Mouse (Mus musculus): ENCODE measurements at regions not wholly inside any gene's neighbourhood (a gene's known extent, or its start where the extent isn't known, plus 50 kb on each side); places are given as distances from the start of the nearest gene placed in this dataset.

DNA sequence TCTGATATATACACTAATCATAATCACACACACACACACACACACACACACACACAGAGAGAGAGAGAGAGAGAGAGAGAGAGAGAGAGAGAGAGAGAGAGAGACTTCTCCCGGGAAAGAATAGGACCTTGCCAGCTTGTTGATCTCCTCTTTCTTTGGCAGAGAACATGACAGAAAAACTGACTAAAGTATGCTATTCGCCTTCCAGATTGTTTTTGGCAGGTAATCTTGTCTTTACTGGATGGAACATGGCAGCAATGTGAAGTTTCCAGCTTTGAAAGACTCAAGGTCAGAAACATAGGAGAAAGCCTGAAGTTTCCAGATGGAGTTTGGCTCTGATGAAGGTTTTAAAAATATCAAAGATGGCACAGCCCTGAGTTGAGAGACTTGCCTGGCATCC lies 87.8 kb upstream of the Cpm start:
- no peak for DNase-seq (ENCODE audit: low spot score)

DNA sequence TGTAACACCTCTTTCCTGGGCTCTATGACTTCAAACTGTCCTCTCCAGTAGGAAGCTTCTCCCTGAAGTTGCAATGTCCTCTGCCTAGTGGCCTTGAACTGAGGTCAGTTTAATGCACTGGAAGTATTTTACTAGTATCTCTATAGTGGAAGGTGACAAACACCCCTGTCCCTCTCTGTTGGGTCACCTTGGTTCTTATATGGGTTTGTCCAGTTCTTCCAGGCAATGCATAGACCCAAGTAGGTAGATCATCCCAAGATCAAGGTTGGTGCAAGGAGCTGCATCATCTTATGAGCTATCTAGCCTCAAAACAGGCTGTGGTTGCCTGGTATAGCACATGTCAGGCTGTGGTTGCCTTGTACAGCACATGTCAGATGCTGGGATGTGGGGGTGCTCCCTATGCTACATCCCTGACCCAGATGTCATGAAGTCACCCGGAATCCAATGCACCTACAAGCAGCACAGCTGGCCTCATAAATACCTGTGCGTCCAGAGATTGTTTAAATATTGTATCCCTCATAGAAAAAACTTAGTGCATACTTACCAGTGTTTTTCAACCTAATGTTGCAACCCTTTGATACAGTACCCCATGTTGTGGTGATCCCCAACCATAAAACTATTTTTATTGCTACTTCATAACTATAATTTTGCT lies 88.4 kb upstream of the Cpm start:
- DNase-seq (ENCODE audit: low spot score), result no peak

DNA sequence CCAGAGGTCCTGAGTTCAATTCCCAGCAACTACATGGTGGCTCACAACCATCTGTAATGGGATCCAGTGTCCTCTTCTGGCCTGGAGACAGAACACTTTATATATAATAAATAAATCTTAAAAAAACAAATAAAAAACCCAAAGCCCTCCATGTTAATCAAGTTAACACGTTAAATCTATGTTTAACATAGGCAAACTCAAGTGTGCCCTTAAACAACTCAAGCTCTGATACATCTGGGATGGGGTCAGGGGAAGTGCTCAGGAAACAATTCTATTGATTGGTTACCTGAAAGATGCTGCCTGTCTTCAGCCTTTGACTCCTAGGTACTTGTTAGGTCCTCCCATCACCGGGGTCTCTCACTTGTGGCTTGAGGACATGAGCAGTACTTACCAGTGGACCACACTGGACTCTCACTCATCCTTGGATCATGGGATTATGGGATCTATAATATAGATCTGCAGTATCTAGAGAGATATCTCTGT lies 89.1 kb upstream of the Cpm start:
- no peak for DNase-seq (ENCODE audit: low spot score)

DNA sequence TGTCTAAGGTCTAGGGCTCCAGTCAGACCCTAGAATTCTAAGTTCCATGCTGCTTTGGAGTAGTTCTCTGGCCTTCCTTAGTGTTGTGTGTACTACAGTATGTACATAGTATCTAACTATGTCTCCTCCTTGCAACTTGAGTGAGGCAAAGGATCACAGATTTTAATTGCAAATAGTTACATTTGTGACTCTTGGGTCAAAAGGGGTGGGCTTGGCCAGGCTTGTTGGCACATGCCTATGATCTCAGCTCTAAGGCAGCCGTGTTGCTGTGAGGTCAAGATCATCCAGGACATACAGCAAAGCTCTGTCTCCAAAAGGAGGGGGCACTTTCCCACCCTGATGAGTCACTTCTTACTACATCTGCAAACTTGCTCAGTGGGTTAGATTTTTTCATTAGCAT lies 89.8 kb upstream of the Cpm start:
- DNase-seq (ENCODE audit: low spot score), result no peak

DNA sequence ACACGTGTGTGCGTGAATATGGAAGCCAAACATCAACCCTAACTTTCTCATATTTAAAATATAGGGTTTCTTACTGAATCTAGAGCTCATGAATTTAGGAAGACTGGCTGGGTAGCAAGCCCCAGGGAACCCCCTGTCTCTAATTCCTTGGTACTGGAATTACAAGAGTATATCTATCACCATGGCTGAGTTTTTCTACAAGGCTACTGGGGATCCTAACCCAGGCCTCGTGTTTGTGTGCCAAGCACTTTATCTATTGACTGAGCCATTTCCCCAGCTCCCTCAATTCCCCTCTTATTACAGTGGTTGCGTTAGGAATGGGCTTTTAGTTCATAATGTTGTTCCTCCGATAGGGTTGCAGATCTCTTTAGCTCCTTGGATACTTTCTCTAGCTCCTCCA lies 90.6 kb upstream of the Cpm start:
- no peak for DNase-seq (ENCODE audit: low spot score)

DNA sequence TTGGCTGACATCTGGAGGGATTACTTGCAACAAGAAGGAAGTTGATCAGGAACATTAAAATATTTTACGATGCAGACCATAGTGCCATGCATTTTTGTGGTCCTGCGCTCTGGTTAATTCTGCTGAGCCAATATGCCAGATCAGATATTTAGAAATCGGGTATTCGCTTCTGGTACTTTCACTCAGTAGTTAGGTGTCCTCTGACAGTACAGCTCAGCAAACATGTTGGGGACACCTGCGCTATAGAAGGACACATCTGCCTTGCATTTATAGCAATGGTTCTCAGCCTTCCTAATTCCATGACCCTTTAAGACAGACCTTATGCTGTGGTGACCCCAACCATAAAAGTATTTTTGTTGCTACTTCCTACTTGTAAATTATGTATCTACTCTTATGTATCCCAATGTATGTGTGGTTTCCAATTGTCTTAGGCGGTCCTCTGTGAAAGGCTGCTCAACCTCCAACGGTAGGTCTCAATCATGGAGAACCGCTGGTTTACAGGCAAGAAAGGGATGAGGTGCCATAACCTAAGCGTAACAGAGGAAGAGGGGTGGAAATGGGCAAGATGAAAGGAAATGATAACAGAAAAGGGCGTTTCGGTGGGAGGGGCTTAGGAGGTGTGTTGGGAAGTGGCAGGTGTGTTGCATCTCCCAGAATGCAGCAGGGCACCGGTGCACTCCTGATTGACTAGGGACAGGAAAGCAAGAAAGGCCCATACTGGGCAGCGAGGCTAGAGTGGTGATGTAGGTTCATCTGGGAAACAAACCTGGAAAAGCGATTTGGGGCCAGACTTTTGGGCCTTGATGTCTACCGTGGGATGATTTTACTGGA lies 92.3 kb upstream of the Cpm start:
- DNase-seq (ENCODE audit: low spot score), result no peak

DNA sequence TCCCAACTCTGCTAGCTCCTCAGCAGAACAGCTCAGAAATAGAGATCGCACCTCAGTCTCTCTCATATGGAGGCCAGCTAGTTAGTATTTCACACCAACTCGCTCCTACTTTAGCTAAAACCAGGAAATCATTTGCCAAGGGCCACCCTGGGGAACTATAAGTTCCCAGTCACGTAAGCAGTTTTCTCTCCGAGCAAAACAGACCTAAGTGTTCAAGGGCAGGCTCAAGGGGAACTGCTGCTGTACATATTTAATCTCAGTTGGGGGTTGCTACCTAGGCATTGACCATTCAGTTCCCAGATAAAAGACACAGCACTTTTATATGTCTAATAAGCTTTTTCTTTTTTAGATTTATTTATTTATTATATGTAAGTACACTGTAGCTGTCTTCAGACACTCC lies 93.5 kb upstream of the Cpm start:
- no peak for DNase-seq (ENCODE audit: low spot score)

DNA sequence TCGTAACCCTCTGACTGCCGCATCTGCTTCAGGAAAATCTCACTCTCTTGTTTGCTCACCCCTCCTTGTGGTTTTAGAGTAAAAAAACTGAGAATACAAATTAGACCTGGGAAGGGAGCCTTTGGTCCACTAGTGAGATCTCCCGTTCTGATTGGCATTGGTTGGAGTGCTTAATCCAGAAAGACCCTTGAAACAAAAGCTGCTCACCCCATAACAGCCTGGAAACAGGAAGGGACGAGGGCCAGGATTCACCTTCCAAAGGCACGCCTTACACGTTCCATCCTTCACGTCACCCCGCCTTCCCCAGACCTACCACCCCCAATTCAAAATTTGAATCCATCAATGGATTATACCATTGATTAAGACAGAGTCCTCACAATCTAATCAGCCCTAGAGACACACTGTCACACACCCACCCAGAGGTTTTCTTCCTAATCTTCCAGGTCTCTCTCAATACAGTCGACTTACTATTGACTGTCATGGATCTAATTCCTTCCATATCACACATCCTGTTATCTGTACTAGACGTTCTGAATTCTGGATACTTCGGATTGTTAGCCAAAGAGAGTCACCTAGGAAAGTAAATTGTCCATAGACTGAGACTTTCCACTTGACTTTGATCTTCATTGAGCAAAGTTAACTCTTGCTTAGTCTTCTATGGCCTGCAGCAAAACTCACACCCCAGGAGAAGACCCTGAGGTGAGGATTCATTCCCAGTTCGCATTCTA lies 94.1 kb upstream of the Cpm start:
- DNase-seq (ENCODE audit: low spot score), result no peak

DNA sequence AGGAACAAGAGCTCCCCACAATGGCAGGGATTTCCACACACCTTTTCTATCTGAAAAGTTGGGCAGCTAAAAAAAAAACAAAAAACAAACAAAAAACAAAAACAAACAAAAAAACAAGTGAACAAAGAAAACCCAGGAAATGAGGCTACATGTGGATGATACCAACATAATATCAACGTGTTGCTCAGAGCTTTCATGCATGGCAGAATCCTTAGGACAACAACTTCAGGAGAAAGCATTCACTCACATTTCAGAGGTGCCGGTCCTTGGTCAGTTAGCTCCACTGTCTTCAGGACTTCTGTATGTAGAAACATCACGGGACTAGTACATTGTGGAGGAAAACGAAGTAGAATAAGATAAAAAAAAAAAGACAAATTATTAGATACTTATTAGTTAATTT lies 94.8 kb upstream of the Cpm start:
- no peak for DNase-seq (ENCODE audit: low spot score)

DNA sequence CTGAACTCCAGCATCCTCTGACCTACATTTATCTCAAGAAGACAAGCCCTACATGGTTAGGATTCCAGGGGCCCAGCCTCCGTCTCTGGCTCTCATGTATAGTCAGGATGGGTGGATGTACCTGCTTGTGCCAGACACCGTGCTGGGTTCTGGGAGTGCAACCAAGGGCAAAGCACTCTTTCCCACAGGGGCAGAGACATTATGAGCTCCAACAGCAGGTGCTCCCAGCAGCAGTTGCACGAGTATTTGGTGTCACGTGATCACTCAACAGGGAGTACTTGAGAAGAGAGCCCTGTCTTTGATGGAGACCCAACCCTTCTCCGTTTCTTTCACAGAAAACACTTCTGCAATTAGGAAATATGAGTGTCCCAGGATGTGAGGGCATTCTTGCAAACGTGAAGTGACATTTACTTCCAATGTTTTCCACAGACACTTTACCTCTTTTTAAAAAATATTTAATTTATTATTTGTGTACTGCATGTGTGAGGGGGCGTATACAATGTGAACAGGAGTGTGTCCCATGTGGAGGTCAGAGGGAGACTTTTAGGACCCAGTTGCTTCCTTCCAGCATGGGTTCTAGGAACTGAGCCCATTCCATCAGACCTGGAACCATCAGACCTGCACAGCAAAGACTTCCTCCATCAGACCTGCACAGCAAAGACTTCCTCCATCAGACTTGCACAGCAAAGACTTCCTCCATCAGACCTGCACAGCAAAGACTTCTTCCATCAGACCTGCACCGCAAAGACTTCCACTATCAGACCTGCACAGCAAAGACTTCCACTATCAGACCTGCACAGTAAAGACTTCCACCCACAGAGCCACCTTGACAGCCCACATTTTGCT lies 95.5 kb upstream of the Cpm start:
- no peak for DNase-seq (ENCODE audit: low spot score)

DNA sequence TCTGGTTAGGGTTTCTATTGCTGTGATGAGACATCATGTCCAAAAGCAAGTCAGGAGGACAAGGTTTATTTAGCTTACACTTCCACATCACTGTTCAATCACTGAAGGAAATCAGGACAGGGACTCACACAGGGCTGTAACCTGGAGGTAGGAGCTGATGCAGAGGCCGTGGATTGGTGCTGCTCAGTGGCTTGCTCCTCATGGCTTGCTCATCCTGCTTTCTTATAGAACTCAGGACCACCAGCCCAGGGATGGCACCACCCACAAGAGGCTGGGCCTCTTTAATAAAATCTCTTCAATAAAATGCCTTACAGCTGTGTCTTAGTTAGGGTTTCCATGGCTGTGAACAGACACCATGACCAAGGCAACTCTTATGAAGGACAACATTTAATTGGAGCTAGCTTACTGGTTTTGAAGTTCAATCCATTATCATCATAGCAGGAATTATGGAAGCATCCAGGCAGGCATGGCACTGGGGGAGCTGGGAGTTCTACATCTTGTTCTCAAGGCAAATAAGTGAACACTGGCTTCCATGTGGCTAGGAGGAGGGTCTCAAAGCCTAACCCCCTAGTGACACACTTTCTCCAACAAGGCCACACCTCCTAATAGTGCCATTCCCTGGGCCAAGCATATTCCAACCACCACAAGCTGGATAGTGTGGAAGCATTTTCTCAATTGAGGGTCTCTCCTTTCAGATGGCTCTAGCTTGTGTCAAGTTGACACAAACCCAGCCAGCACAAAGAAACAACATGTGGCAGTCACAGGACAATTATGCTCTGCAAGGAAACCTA lies 96.4 kb upstream of the Cpm start:
- DNase-seq (ENCODE audit: low spot score), result no peak

DNA sequence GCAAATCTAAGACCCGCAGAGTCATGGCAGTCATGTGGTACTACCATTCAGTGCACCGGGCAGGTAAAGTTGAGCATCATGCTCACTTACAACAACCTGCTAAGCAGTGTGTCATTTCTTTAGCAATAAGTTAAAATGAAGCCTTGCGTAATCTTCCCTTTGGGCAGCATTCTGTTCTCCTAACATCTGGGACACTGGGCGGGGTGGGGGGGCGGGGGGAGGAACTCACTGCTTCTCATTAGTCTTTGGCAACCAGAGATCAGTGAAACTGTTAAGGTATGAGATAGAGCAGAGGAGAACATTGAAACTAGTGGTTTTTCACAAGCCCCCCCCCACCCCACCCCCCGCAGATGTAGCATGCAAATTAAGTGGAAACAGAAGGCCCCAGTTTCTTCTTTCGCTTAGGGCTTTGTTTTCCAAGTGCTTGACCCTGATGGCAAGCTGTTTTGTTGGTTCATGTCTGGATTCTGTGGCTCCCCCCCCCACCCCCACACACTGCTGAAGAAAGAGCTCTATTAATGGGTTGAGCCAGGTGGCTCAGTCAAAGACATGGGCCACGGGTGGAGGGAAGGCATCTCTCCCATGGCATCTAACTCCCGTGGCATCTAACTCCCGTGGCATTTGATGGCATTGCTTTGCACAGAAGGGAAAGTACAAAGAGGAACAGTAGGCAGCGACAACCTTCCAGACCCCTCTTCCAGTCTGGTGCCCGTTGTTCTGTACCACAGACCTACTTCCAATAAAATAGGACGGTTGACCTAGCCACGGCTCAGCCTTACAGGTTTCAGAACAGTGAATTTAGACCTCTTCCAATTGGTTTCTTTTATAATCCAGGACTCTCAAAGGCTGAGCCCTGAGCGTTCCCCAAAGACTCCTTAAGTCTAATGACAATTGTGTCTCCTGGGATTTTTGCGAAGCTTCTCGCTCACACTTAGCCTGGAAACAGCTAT lies 97.2 kb upstream of the Cpm start:
- no peak for DNase-seq (ENCODE audit: low spot score)

DNA sequence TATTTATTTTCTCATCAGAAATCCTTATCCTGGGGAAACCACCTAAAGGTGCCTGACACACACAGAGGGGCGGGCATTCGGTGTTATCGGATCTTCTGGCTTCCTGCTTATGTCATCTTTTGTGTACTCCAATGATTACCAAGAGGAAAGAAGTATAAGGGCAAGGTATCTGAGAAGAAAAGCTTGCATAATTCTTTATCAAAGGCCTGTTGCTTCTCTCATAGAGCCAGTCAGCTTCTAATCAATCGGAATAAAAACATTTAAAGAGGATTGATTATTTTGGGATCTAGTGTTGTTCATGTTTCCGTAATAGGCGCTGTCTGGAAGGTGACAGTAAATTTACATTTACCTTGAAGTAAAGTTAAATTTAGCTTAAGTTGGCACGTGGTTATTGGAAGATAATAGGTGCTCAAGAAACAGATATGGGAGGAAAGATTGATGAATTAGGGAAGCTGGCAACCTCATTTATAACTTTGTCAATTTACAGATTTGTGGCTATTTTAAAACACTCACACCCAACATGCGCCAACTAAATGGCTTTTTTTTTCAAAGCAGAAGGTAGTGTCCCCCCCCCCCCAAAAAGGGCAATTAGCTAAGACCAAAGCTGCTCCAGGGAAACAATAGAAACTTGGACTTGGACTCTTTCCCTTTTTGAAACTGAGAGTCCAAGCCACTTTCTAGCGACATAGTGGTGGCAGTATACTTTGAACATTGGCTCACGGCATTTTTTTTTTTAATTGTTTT lies 98.3 kb upstream of the Cpm start:
- DNase-seq (ENCODE audit: low spot score), result no peak

DNA sequence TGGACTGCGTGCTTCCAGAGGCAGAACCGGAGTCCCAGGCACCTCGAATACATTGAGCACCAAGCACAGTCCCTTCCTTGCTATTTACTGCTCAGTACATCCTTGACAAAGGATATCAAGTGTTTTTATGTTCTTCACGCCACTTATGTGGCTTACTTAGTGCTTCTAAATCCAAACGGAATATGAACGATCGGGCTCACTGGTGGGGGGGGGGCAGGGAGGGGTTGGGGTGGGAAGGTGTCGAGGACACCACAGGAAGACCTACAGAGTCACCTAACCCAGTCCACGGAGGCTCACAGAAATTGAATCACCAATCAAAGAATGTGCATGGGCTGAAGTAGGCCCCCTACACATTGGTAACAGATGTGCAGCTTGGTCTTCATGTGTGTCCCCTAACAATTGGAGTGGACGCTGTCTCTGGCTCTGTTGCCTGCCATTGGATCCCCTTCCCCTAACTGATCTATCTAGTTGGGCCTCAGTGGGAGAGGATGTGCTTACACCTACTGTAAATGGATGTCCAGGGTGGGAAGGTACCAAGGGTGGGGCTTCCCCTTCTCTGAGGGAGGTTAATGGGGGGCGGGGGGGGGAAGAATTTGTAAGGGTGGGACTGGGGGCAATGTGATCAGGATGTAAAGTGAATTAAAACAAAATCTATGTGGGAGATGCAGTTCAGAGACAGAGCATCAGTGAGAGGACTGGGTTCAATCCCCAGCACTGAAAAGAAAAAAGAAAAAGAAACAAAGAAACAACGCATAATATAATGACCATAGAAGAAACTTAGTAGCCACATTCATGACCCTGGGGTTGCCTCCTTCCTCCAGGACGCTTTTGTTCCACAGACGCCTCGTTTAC lies 99.1 kb upstream of the Cpm start:
- DNase-seq (ENCODE audit: low spot score), result no peak

DNA sequence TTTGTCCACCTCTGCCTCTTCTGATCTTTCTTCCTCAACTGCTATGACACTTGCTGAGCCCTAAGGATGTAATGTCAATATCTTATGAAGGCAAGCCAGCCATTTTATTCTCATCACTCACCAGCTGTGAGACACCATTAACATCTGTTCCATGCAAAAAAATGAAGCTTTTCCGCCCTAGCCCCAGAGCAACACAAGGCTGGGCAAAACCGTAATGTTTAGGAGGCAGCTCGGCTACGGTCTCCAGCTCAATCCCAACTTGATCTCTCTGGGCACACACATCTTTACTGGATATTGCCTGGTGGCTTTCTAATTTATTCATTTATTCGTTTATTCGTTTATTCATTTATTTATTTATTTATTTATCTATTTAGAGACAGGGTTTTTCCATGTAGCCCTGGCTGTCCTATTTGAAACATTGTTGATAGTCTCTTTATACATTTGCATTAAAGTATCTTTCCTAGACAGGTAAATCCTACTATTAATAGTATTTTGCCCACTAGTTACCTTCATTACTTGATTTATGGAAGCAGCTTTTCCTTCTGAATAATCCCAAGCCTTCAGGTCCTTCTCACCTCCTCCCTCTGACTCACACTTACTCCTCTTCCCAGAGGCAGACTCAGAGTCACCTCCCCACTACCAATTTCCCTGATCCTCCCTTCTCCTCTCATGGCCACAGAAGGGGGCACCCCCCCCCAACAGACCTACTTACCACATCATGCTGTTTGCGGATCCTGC lies 99.9 kb upstream of the Cpm start:
- DNase-seq (ENCODE audit: low spot score), result no peak

DNA sequence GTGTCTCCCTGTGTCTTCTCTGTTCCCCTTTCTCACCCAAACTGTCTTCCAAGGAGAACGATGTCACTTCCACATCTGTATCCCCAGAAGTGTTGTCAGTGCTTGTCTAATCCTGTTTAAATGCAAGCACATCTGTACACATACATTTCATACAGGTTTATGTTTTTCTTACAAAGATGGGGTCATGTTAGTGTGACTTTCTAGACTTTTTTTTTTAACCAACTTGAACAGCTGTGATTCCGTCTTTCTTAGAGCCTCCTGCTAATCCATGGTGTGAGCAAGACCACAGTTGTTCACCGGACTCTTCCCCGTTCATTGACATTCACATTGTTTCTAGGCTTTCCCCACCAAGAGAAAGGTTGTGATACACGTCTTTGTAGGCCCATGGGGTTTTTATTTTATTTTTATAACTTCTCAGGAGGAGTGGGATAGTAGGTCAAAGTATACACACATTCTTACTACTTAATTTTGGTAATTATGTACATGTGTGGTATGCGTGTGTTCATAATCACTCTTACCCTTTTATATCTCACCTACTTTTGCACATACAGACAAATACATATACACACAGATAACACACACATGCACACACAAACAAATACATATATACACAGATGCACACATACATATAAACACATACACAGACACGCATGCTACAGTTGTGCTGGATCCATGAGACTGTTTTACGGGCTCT lies 100.6 kb upstream of the Cpm start:
- DNase-seq (ENCODE audit: low spot score), result no peak

DNA sequence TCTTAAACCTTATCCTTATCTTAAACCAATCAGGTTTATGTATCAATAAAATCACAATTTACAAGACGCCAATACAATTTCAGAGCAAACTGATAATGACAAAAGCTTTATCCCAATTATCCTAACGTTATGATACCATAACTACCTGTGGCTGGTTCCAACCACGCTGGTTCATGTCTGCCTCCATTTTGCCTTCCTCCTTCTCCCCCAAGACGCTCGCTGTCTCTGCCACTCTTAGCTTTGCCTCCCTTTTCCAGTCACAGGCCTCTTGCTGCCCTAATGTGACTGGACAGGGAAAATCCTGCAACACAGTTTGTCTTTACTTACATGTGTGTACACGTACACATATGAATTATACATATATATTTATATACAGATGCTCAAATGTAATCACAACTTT lies 101.3 kb upstream of the Cpm start:
- DNase-seq (ENCODE audit: low spot score), result no peak
